In genomic region chr12:27357076-27357637, GRCm38 (mm10) we compare ENCODE assay signal across 7 mouse cellular contexts. TPM values are rescaled to one million over a fixed set of nuclear protein-coding genes. Genes with fewer than 3 reads are reported as not detected.
DNase-seq lines count a peak whose midpoint lies in the region; ATAC-seq and TF ChIP-seq lines count a peak whose summit lies in the region.

No protein-coding gene starts in this region.

- no peaks in the 10 kb centered on the region for H3K36me3 ChIP-seq in forebrain, embryonic 16.5 days (ENCODE audit: control insufficient read depth, insufficient read depth)
- H3K36me3 ChIP-seq in intestine, postnatal 0 days (ENCODE audit: control insufficient read depth, insufficient read depth): no peaks in the 10 kb centered on the region
- no peaks in the 10 kb centered on the region for H3K36me3 ChIP-seq in midbrain, embryonic 14.5 days (ENCODE audit: control insufficient read depth, insufficient read depth, low read length)
- no peaks in the 10 kb centered on the region for H3K36me3 ChIP-seq in liver, postnatal 0 days (replicated peaks; ENCODE audit: insufficient read depth, low read length)

- no peak for TF ChIP-seq EP300 in liver, postnatal 0 days (IDR thresholded peaks at IDR 0.05; ENCODE audit: low read depth)

- H3K4me2 ChIP-seq in forebrain, embryonic 16.5 days (ENCODE audit: low read length): peak overlapping the region; percentile 33
- no peak overlapping the region for H3K4me2 ChIP-seq in intestine, postnatal 0 days (replicated peaks; ENCODE audit: low read depth)
- no peak overlapping the region for H3K4me2 ChIP-seq in midbrain, embryonic 14.5 days (ENCODE audit: low read length)
- no peak overlapping the region for H3K4me2 ChIP-seq in liver, postnatal 0 days (ENCODE audit: low read depth, low read length)

- no peaks in the 10 kb centered on the region for H3K27me3 ChIP-seq in forebrain, embryonic 16.5 days (replicated peaks; ENCODE audit: control insufficient read depth, insufficient read depth, low read length)
- H3K27me3 ChIP-seq in intestine, postnatal 0 days (replicated peaks; ENCODE audit: control insufficient read depth, insufficient read depth, low read length): no peaks in the 10 kb centered on the region
- H3K27me3 ChIP-seq in midbrain, embryonic 14.5 days (ENCODE audit: control insufficient read depth, insufficient read depth, low read length): no peaks in the 10 kb centered on the region
- H3K27me3 ChIP-seq in liver, postnatal 0 days (ENCODE audit: insufficient read depth, low read length): no peaks in the 10 kb centered on the region

- no peak overlapping the region for H3K4me3 ChIP-seq in forebrain, embryonic 16.5 days (replicated peaks; ENCODE audit: low read length)
- no peak overlapping the region for H3K4me3 ChIP-seq in intestine, postnatal 0 days (ENCODE audit: low read depth, low read length)
- H3K4me3 ChIP-seq in midbrain, embryonic 14.5 days (replicated peaks; ENCODE audit: low read depth, low read length): no peak overlapping the region
- H3K4me3 ChIP-seq in liver, postnatal 0 days (ENCODE audit: low read depth, low read length): no peak overlapping the region

- peak; percentile 33 for DNase-seq in right cerebral cortex, postnatal 14 days
- no peak for DNase-seq in right cerebral cortex, adult 2 months (ENCODE audit: low spot score in 2 of 2)
- DNase-seq in midbrain, embryonic 14.5 days: peak; percentile 81
- no peak for DNase-seq in liver, postnatal 0 days
- DNase-seq in urinary bladder, postnatal 25 days (ENCODE audit: low spot score): no peak

- H3K9me3 ChIP-seq in forebrain, embryonic 16.5 days (ENCODE audit: control insufficient read depth, low read length): no peaks in the 10 kb centered on the region
- no peaks in the 10 kb centered on the region for H3K9me3 ChIP-seq in intestine, postnatal 0 days (ENCODE audit: control insufficient read depth)
- H3K9me3 ChIP-seq in midbrain, embryonic 14.5 days (ENCODE audit: control insufficient read depth, low read length): no peaks in the 10 kb centered on the region
- H3K9me3 ChIP-seq in liver, postnatal 0 days (ENCODE audit: low read length): no peaks in the 10 kb centered on the region

- WGBS in forebrain, embryonic 16.5 days: 6% methylated on average over 12 of the region's 12 CpGs
- WGBS in intestine, postnatal 0 days: 23% methylated on average over 12 of the region's 12 CpGs
- WGBS in midbrain, embryonic 14.5 days: 12% methylated on average over 12 of the region's 12 CpGs
- WGBS in liver, postnatal 0 days (ENCODE audit: insufficient replicate concordance): 41% methylated on average over 12 of the region's 12 CpGs

- peak overlapping the region; percentile 91 for H3K27ac ChIP-seq in forebrain, embryonic 16.5 days (ENCODE audit: low read length)
- H3K27ac ChIP-seq in intestine, postnatal 0 days (ENCODE audit: low read depth, low read length): no peak overlapping the region
- H3K27ac ChIP-seq in midbrain, embryonic 14.5 days (replicated peaks; ENCODE audit: low read depth, low read length): peak overlapping the region; percentile 78
- no peak overlapping the region for H3K27ac ChIP-seq in liver, postnatal 0 days (ENCODE audit: low read depth)

- peaks cover 16% of the 10 kb centered on the region for H3K4me1 ChIP-seq in forebrain, embryonic 16.5 days (replicated peaks; ENCODE audit: control insufficient read depth, insufficient read depth, low read length)
- H3K4me1 ChIP-seq in intestine, postnatal 0 days (replicated peaks; ENCODE audit: control insufficient read depth, insufficient read depth, low read length): no peaks in the 10 kb centered on the region
- peaks cover 13% of the 10 kb centered on the region for H3K4me1 ChIP-seq in midbrain, embryonic 14.5 days (ENCODE audit: control insufficient read depth, insufficient read depth, low read length)
- no peaks in the 10 kb centered on the region for H3K4me1 ChIP-seq in liver, postnatal 0 days (ENCODE audit: insufficient read depth)

- ATAC-seq in forebrain, embryonic 16.5 days: peak; percentile 88
- peak; percentile 77 for ATAC-seq in intestine, postnatal 0 days
- ATAC-seq in midbrain, embryonic 14.5 days (ENCODE audit: low FRiP score, low TSS enrichment): peak; percentile 66
- no peak for ATAC-seq in liver, postnatal 0 days

- peak; percentile 22; the same call in 1 of the 2 replicates for TF ChIP-seq CTCF in intestine, postnatal 0 days (IDR thresholded peaks at IDR 0.05; ENCODE audit: low read depth)
- TF ChIP-seq CTCF in liver, postnatal 0 days (IDR thresholded peaks at IDR 0.05; ENCODE audit: low read depth): no peak

- 0 out of 2 replicates have a peak overlapping the region, but pooled peaks have one; percentile 9 for H3K9ac ChIP-seq in forebrain, embryonic 16.5 days (replicated peaks; ENCODE audit: low read depth, low read length)
- no peak overlapping the region for H3K9ac ChIP-seq in intestine, postnatal 0 days (ENCODE audit: low read depth, low read length)
- no peak overlapping the region for H3K9ac ChIP-seq in midbrain, embryonic 14.5 days (replicated peaks; ENCODE audit: low read length)
- H3K9ac ChIP-seq in liver, postnatal 0 days (replicated peaks): no peak overlapping the region

RNA-seq across cellular contexts. Expression of gene Sox11, which starts 14.8 kb away (rescaled TPM):
- polyA plus RNA-seq in forebrain, embryonic 16.5 days (2015; fragmentation: Nextera tagmentation; extraction: Ambion mirVana): 949 and 1,162 TPM in 2 replicates
- 4.7 and 4.9 TPM in 2 replicates for polyA plus RNA-seq in intestine, postnatal 0 days (2015; fragmentation: Nextera tagmentation; extraction: Ambion mirVana)
- 615 and 827 TPM in 2 replicates for polyA plus RNA-seq in midbrain, embryonic 14.5 days (2014; fragmentation: Nextera tagmentation; extraction: Ambion mirVana)
- 0.48 and 0.54 TPM in 2 replicates for polyA plus RNA-seq in liver, postnatal 0 days (2015; fragmentation: Nextera tagmentation; extraction: Ambion mirVana)

Comparison
In these comparisons a context has a peak if more than half of its experiments do, and no peak if none do; other contexts are left out.
1. DNase-seq: peak in right cerebral cortex, postnatal 14 days (single experiment) and midbrain, embryonic 14.5 days (single experiment); none in right cerebral cortex, adult 2 months (0 of 2), liver, postnatal 0 days (single experiment) and urinary bladder, postnatal 25 days (single experiment).
2. H3K27ac ChIP-seq: peak in forebrain, embryonic 16.5 days (single experiment) and midbrain, embryonic 14.5 days (single experiment); none in intestine, postnatal 0 days (single experiment) and liver, postnatal 0 days (single experiment).
3. RNA of gene Sox11, which starts 14.8 kb away (polyA plus RNA-seq): 949 to 1,162 TPM in forebrain, embryonic 16.5 days and 615 to 827 TPM in midbrain, embryonic 14.5 days; 4.7 to 4.9 TPM in intestine, postnatal 0 days and 0.48 to 0.54 TPM in liver, postnatal 0 days; every median in the first group is over 100 times any median in the second.